ENCODE assay signal across 10 mouse cellular contexts in the genomic region with DNA sequence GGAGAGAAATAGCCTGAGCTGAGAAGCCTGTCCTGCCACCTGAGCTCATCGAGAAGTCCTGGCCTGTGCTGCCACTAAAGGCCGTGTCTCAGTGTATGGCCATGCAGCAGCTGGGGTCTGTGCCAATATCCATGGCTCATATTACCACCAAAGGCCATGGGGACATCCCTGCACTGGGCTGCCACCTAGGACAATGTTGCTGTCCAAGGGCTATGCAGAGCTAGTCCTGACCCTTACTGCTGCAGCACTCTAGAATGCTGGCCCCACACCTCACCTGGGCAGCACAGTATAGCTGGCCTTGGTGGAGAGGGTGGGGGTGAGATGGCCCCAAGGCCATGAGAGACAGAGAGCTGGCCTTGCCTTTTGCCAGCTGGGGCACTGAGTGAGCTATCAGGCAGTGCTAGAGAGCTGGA.
DNase-seq lines count a peak whose midpoint lies in the region; ATAC-seq lines count a peak whose summit lies in the region.
"Had no signal": no experiment of that assay in that cellular context is flagged by ENCODE, and none has a peak within 500 bp of the region (broad histone marks: within the 10 kb centered on the region; RNA-seq: fewer than 3 reads in every experiment).

No protein-coding gene starts in this region.

- no peak overlapping the region for H3K27ac ChIP-seq in hindbrain, embryonic 13.5 days
- no peak overlapping the region for H3K27ac ChIP-seq in neural tube, embryonic 14.5 days (ENCODE audit: low read depth, low read length)
- H3K27ac ChIP-seq: liver, embryonic 13.5 days had no signal

- peak; percentile 45; the same call in 1 of the 2 replicates for ATAC-seq in cerebellum, adult (ENCODE audit: insufficient number of reproducible peaks, low FRiP score, low TSS enrichment)
- no peak for ATAC-seq in megakaryocyte, adult 5-6 weeks (ENCODE audit: poor library complexity, severe bottlenecking)
- peak; percentile 62 for ATAC-seq in hindbrain, embryonic 13.5 days (ENCODE audit: low FRiP score)
- ATAC-seq in neural tube, embryonic 14.5 days (ENCODE audit: low read depth): peak; percentile 35; the same call in 1 of the 2 replicates

- peak overlapping the region; percentile 70 for H3K4me3 ChIP-seq in megakaryocyte, embryonic 14.5 days (replicated peaks)
- no peak overlapping the region for H3K4me3 ChIP-seq in hindbrain, embryonic 13.5 days
- no peak overlapping the region for H3K4me3 ChIP-seq in neural tube, embryonic 14.5 days (ENCODE audit: low read depth, low read length)
- H3K4me3 ChIP-seq: liver, embryonic 13.5 days had no signal

- H3K4me1 ChIP-seq in megakaryocyte, embryonic 14.5 days: peaks cover 47% of the 10 kb centered on the region
- peaks cover 32% of the 10 kb centered on the region for H3K4me1 ChIP-seq in hindbrain, embryonic 13.5 days (replicated peaks)
- peaks cover 3% of the 10 kb centered on the region; the same call in 1 of the 2 replicates for H3K4me1 ChIP-seq in neural tube, embryonic 14.5 days (ENCODE audit: control insufficient read depth, insufficient read depth, low read length)
- H3K4me1 ChIP-seq: liver, embryonic 13.5 days had no signal

- no peak overlapping the region for H3K9ac ChIP-seq in hindbrain, embryonic 13.5 days
- H3K9ac ChIP-seq in neural tube, embryonic 14.5 days (replicated peaks; ENCODE audit: low read depth, low read length): no peak overlapping the region
- H3K9ac ChIP-seq: liver, embryonic 13.5 days had no signal

- no peak overlapping the region for H3K4me2 ChIP-seq in hindbrain, embryonic 13.5 days
- no peak overlapping the region for H3K4me2 ChIP-seq in neural tube, embryonic 14.5 days (ENCODE audit: low read depth, low read length)
- H3K4me2 ChIP-seq: liver, embryonic 13.5 days had no signal

- no peaks in the 10 kb centered on the region for H3K9me3 ChIP-seq in megakaryocyte, embryonic 14.5 days
- H3K9me3 ChIP-seq in hindbrain, embryonic 13.5 days: no peaks in the 10 kb centered on the region
- no peaks in the 10 kb centered on the region for H3K9me3 ChIP-seq in neural tube, embryonic 14.5 days (ENCODE audit: control insufficient read depth, low read length)
- H3K9me3 ChIP-seq: liver, embryonic 13.5 days had no signal

- DNase-seq in cerebellum, postnatal 4 days (ENCODE audit: low spot score in 2 of 2): no peak
- DNase-seq in retina, embryonic 14.5 days (ENCODE audit: low spot score): no peak
- DNase-seq in right cerebral cortex, postnatal 10 days (ENCODE audit: low spot score in 2 of 2): no peak
- DNase-seq: liver, embryonic 13.5 days; retina, postnatal 1 day had no signal

- no peaks in the 10 kb centered on the region for H3K36me3 ChIP-seq in megakaryocyte, embryonic 14.5 days (replicated peaks; ENCODE audit: low read length)
- H3K36me3 ChIP-seq in hindbrain, embryonic 13.5 days: no peaks in the 10 kb centered on the region
- no peaks in the 10 kb centered on the region for H3K36me3 ChIP-seq in neural tube, embryonic 14.5 days (ENCODE audit: control insufficient read depth, insufficient read depth, low read length)
- H3K36me3 ChIP-seq: liver, embryonic 13.5 days had no signal

- H3K27me3 ChIP-seq in megakaryocyte, embryonic 14.5 days (replicated peaks): no peaks in the 10 kb centered on the region
- H3K27me3 ChIP-seq in hindbrain, embryonic 13.5 days: no peaks in the 10 kb centered on the region
- H3K27me3 ChIP-seq in neural tube, embryonic 14.5 days (ENCODE audit: control insufficient read depth, insufficient read depth, low read length): no peaks in the 10 kb centered on the region
- H3K27me3 ChIP-seq: liver, embryonic 13.5 days had no signal

- WGBS in hindbrain, embryonic 13.5 days: 79% methylated on average over 2 of the region's 2 CpGs
- WGBS in neural tube, embryonic 14.5 days: 73% methylated on average over 2 of the region's 2 CpGs
